Mouse (Mus musculus): ENCODE data around the gene Metap2. TPM values are rescaled to one million over a fixed set of nuclear protein-coding genes. Genes with fewer than 3 reads are reported as not detected.

Metap2 gene
- total and polyA plus RNA-seq, 3 experiments, result 45.4 to 114 (median 111) TPM

DNA sequence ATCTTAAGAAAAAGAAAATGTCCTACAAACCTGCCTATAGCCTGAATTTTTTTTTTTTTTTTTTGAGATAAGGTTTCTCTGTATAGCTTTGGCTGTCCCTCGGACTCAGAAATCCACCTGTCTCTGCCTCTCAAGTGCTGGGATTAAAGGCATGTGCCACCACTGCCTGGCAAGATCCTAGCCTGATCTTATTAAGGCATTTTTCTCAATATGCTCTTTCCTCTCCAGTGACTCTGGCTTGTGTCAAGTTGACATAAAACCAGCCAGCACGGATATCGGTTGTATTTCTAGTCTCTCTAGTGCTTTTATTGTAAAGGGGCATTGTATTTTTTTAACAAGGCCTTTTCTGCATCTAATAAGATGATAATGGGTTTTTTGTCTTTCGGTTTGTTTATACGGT, 27.8 kb upstream of the Metap2 start:
- 73% methylated on average over 5 of the region's 5 CpGs for WGBS
- no peak overlapping the region for H3K27ac ChIP-seq
- H3K4me1 ChIP-seq (ENCODE audit: control insufficient read depth, insufficient read depth, low read length), result peaks cover 1% of the 10 kb centered on the region; the same call in 1 of the 2 replicates
- intact Hi-C loops (cut with DNase I), result no loop called here
- H3K79me2 ChIP-seq (replicated peaks; ENCODE audit: control insufficient read depth, insufficient read depth, low read length), result no peaks in the 10 kb centered on the region
- H3K36me3 ChIP-seq (ENCODE audit: control insufficient read depth, insufficient read depth, low read length), result no peaks in the 10 kb centered on the region
- H3K4me3 ChIP-seq, result no peak overlapping the region
- no peaks in the 10 kb centered on the region for H3K27me3 ChIP-seq (ENCODE audit: control insufficient read depth, insufficient read depth, low read length)
- TF ChIP-seq POLR2A (IDR thresholded peaks at IDR 0.05; ENCODE audit: insufficient read depth, low read depth, low read length), result no peak
- no peak for TF ChIP-seq EP300 (IDR thresholded peaks at IDR 0.05; ENCODE audit: insufficient read depth, low read depth, low read length)
- no peak for TF ChIP-seq CTCF (IDR thresholded peaks at IDR 0.05)
- DNase-seq, result no peak
- H3K9ac ChIP-seq (ENCODE audit: low read depth, low read length), result no peak overlapping the region

DNA sequence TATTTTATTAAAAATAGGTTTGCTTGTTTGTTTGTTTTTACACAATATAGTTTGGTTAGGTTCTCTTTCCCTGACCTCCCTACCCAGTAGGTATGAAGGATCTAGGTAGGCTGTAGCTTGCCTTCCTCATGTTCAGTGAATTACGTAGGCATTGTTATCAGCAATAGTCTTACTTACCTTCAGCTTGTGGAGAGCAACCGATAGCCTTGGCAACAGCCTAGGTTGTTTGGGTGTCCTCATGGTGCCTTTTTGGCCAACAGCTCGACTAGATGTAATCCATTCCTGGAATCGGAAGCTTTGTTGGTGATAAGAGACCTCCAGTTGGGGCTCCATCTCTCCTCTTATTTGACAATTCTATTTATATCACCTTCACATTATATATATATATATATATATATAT, 24.3 kb upstream of the Metap2 start:
- intact Hi-C loops (cut with DNase I), result no loop called here
- WGBS, result 80% methylated on average over 4 of the region's 4 CpGs
- H3K36me3 ChIP-seq (ENCODE audit: control insufficient read depth, insufficient read depth, low read length), result peaks cover 4% of the 10 kb centered on the region
- no peak for DNase-seq
- H3K9ac ChIP-seq (ENCODE audit: low read depth, low read length), result no peak overlapping the region
- H3K27me3 ChIP-seq (ENCODE audit: control insufficient read depth, insufficient read depth, low read length), result no peaks in the 10 kb centered on the region
- H3K4me3 ChIP-seq, result no peak overlapping the region
- TF ChIP-seq CTCF (IDR thresholded peaks at IDR 0.05) (no peak), EP300 (IDR thresholded peaks at IDR 0.05; ENCODE audit: insufficient read depth, low read depth, low read length) (no peak), POLR2A (IDR thresholded peaks at IDR 0.05; ENCODE audit: insufficient read depth, low read depth, low read length) (no peak)
- H3K4me1 ChIP-seq (ENCODE audit: control insufficient read depth, insufficient read depth, low read length), result peaks cover 4% of the 10 kb centered on the region
- H3K27ac ChIP-seq, result no peak overlapping the region
- H3K79me2 ChIP-seq (replicated peaks; ENCODE audit: control insufficient read depth, insufficient read depth, low read length), result no peaks in the 10 kb centered on the region

DNA sequence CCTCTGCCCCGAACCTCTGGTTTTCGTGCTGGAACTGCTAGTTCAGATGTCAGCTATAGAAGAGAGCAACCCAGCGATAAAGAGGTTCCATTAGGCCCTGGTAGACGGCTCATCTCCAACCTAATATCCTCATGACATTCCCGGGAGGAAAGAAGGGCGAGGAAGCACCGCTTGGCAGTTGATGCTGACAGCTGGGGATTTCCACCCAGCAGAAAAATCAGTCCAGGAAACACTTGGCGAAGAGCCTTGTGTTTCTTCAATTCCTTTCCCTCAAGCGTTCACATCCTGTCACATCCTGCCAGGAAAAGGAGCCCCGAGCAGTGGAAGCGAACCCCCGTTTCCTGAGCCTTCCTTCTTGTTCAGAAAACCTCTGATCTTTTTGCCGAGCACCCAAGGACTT, 22.3 kb upstream of the Metap2 start:
- H3K27me3 ChIP-seq (ENCODE audit: control insufficient read depth, insufficient read depth, low read length), result no peaks in the 10 kb centered on the region
- H3K9ac ChIP-seq (ENCODE audit: low read depth, low read length), result peak overlapping the region; percentile 54; the same call in 1 of the 2 replicates
- peaks cover 4% of the 10 kb centered on the region for H3K4me1 ChIP-seq (ENCODE audit: control insufficient read depth, insufficient read depth, low read length)
- TF ChIP-seq POLR2A (IDR thresholded peaks at IDR 0.05; ENCODE audit: insufficient read depth, low read depth, low read length) (no peak), EP300 (IDR thresholded peaks at IDR 0.05; ENCODE audit: insufficient read depth, low read depth, low read length) (no peak), CTCF (IDR thresholded peaks at IDR 0.05) (no peak)
- peak overlapping the region; percentile 69 for H3K27ac ChIP-seq
- intact Hi-C loops (cut with DNase I), result no loop called here
- peak overlapping the region; percentile 32 for H3K4me3 ChIP-seq
- DNase-seq, result peak; percentile 43 to 58
- peaks cover 4% of the 10 kb centered on the region for H3K36me3 ChIP-seq (ENCODE audit: control insufficient read depth, insufficient read depth, low read length)
- H3K79me2 ChIP-seq (replicated peaks; ENCODE audit: control insufficient read depth, insufficient read depth, low read length), result no peaks in the 10 kb centered on the region
- 9% methylated on average over 13 of the region's 13 CpGs for WGBS

DNA sequence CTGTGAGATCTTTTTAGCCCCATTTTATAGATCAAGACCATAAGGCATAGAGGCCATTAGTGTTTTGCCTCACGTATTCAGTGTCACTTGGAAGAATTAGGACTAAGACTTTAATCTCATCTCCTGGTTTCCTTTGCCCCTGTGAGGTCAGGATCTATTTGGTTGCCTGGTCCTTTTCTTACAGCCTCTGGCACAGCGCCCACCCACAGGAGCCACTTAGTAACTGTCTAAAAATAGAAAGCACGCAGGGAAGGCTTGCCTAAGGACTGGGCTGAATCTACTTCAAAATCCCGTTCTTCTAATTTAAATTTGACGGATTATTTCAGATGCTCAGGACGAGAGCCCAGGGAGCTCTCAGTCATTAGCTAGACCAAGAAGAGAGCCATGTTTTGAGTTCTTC, 21.8 kb upstream of the Metap2 start:
- Histone ChIP-seq H3K27me3 (ENCODE audit: control insufficient read depth, insufficient read depth, low read length) (no peaks in the 10 kb centered on the region), H3K9ac (ENCODE audit: low read depth, low read length) (no peak overlapping the region), H3K4me3 (peak overlapping the region; percentile 32), H3K27ac (peak overlapping the region; percentile 69), H3K36me3 (ENCODE audit: control insufficient read depth, insufficient read depth, low read length) (peaks cover 4% of the 10 kb centered on the region), H3K79me2 (replicated peaks; ENCODE audit: control insufficient read depth, insufficient read depth, low read length) (no peaks in the 10 kb centered on the region), H3K4me1 (ENCODE audit: control insufficient read depth, insufficient read depth, low read length) (peaks cover 4% of the 10 kb centered on the region)
- no peak for TF ChIP-seq CTCF (IDR thresholded peaks at IDR 0.05)
- intact Hi-C loops (cut with DNase I), result no loop called here
- WGBS, result 5% methylated on average over 6 of the region's 6 CpGs
- peak; percentile 59 to 69 for DNase-seq

DNA sequence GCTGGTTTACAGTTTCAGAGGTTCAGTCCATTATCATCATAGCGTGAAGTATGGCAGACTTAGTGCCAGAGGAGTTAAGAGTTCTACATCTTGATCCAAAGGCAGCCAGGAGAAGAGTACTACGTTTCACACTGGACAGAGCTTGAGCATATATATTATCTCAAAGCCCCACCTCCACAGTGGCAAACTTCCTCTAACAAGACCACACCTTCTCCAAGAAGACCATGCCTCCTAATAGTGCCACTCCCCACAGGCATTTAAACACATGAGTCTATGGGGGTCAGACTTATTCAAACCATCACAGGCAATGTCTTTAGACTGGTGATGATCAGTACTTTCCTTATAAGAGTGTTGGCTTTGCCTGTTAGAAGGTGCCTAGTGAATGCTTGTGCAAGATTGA, 21.2 kb upstream of the Metap2 start:
- Histone ChIP-seq H3K4me3 (no peak overlapping the region), H3K9ac (ENCODE audit: low read depth, low read length) (no peak overlapping the region), H3K79me2 (replicated peaks; ENCODE audit: control insufficient read depth, insufficient read depth, low read length) (no peaks in the 10 kb centered on the region), H3K27me3 (ENCODE audit: control insufficient read depth, insufficient read depth, low read length) (no peaks in the 10 kb centered on the region), H3K27ac (peak overlapping the region; percentile 69), H3K4me1 (ENCODE audit: control insufficient read depth, insufficient read depth, low read length) (peaks cover 4% of the 10 kb centered on the region), H3K36me3 (ENCODE audit: control insufficient read depth, insufficient read depth, low read length) (peaks cover 4% of the 10 kb centered on the region)
- no peak for DNase-seq
- no peak for TF ChIP-seq POLR2A (IDR thresholded peaks at IDR 0.05; ENCODE audit: insufficient read depth, low read depth, low read length)
- no peak for TF ChIP-seq EP300 (IDR thresholded peaks at IDR 0.05; ENCODE audit: insufficient read depth, low read depth, low read length)
- TF ChIP-seq CTCF (IDR thresholded peaks at IDR 0.05), result no peak
- intact Hi-C loops (cut with DNase I), result no loop called here
- 61% methylated on average over 2 of the region's 2 CpGs for WGBS

DNA sequence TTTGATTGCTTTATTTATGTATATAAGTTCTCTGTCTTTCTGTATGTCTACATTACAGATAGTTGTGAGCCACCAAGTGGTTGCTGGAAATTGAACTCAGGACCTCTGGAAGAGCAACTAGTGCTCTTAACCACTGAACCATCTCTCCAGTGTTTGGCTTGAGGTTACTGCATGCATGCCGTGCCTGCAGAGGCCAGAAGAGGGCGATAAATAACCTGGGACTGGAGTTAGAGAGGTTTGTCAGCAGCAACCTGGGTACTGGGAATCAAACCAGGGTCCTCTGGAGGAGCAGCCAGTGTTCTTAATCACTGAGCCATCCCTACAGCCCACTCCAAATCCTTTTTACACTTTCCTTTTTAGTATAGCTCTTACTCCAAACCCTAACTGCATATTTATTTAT, 19.9 kb upstream of the Metap2 start:
- 88% methylated on average over 2 of the region's 2 CpGs for WGBS

More for the DNA sequence above, 19.9 kb upstream of the Metap2 start:
- no peak overlapping the region for H3K4me3 ChIP-seq
- no peak overlapping the region for H3K9ac ChIP-seq (ENCODE audit: low read depth, low read length)
- no peak overlapping the region for H3K27ac ChIP-seq
- no peak for TF ChIP-seq EP300 (IDR thresholded peaks at IDR 0.05; ENCODE audit: insufficient read depth, low read depth, low read length)
- TF ChIP-seq POLR2A (IDR thresholded peaks at IDR 0.05; ENCODE audit: insufficient read depth, low read depth, low read length), result no peak
- peak; percentile 23 for TF ChIP-seq CTCF (IDR thresholded peaks at IDR 0.05)
- H3K4me1 ChIP-seq (ENCODE audit: control insufficient read depth, insufficient read depth, low read length), result peaks cover 3% of the 10 kb centered on the region
- peaks cover 4% of the 10 kb centered on the region for H3K36me3 ChIP-seq (ENCODE audit: control insufficient read depth, insufficient read depth, low read length)
- no peak for DNase-seq
- H3K27me3 ChIP-seq (ENCODE audit: control insufficient read depth, insufficient read depth, low read length), result no peaks in the 10 kb centered on the region
- H3K79me2 ChIP-seq (replicated peaks; ENCODE audit: control insufficient read depth, insufficient read depth, low read length), result no peaks in the 10 kb centered on the region
- intact Hi-C loops (cut with DNase I), result no loop called here

Measured in heart, adult 2 months (tissue).